Mouse (Mus musculus) ES-E14 (cell line): ENCODE measurements at regions not wholly inside any gene's neighbourhood (a gene's known extent, or its start where the extent isn't known, plus 50 kb on each side); places are given as distances from the start of the nearest gene placed in this dataset.

Experiments used
- CHD2 ChIP-seq: IDR thresholded peaks from 2 replicates; pipeline ENCODE4 v1.6.1; 2014; ENCODE audit warnings: mild to moderate bottlenecking, low read depth, low read length, inconsistent platforms
- HCFC1 ChIP-seq: IDR thresholded peaks from 2 replicates; pipeline ENCODE4 v1.6.1; 2012; ENCODE audit warnings: low read length, inconsistent platforms, borderline replicate concordance; ENCODE audit not compliant: insufficient read depth
- MAFK ChIP-seq: IDR thresholded peaks from 2 replicates; pipeline ENCODE4 v1.6.1; 2014; ENCODE audit warnings: mild to moderate bottlenecking, low read depth, low read length, inconsistent platforms; ENCODE audit not compliant: insufficient read depth

DNA sequence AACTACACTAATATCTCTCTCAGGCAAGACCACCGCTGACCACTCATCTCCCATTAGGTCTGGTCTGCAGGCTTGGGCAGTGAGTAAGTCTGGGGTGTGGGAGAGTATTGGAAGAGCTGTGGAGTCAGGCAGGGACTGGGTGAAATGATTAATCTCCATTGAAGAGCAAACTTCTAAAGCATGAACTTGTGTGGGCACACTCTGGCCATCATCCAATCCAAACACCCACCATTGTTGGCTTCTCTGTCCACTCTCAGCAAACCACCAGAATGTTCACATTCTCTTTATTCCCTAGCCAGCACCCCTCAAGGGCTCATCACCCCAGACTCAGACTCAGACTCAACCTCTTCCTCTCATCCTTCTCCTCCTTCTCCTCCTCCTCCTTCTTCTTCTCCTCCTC is 136.3 kb downstream of the Tomm20 start:
- TF ChIP-seq CHD2 (no peak), HCFC1 (no peak), MAFK (no peak)
